Mouse (Mus musculus) gastrocnemius, postnatal 4 days (tissue): ENCODE results near the gene Abo. TPM values are rescaled to one million over a fixed set of nuclear protein-coding genes. Genes with fewer than 3 reads are reported as not detected.
"Not testable (repeated sequence)": the region's sequence is repeated elsewhere in the genome, so short reads cannot be mapped to it uniquely, and the experiment has no call there.

ENCODE experiments used
- DNase-seq, 2 experiments: peaks; one replicate each; pipeline ENCODE4 v3.0.0; 2021 to 2022; ENCODE audit warnings: low spot score in 2 of 2, mixed read lengths in 2 of 2
- long read RNA-seq, 2 experiments: library from polyadenylated mRNA; stranded (forward); transcript quantifications; one replicate each; pipeline ENCODE4 v2.0.0; 2021
- total RNA-seq, 2 experiments: library from RNA; stranded (reverse); gene quantifications; 2 replicates each; pipeline ENCODE4 v1.2.3; 2021

Gene Abo
- not detected for total RNA-seq
- long read RNA-seq, experiment 1 = 0 reads
- long read RNA-seq, experiment 2 = 0 reads

DNA sequence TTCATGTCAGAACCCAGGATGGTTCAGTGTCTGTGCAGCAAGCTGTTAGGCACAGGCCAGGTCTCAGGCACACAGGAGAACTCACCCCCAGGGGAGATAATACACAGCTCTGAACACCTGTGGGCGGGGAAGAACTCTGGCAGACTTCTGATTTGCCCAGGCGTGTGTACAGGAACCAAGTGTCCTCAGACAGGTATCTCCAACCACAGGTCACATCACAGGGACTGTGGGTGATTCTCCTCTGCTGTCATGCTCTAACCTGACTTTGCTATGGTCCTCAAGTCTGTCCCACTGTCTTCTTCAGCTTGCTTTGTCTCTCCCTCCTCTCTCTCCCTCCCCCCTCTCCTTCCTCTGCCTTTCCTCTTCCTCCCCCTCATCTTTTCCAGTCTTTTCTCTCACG lies at the start of gene Abo:
Gene Abo, minus strand, starts transcription at position 101 of the 400 bp plus-strand sequence.
- no peak for DNase-seq

DNA sequence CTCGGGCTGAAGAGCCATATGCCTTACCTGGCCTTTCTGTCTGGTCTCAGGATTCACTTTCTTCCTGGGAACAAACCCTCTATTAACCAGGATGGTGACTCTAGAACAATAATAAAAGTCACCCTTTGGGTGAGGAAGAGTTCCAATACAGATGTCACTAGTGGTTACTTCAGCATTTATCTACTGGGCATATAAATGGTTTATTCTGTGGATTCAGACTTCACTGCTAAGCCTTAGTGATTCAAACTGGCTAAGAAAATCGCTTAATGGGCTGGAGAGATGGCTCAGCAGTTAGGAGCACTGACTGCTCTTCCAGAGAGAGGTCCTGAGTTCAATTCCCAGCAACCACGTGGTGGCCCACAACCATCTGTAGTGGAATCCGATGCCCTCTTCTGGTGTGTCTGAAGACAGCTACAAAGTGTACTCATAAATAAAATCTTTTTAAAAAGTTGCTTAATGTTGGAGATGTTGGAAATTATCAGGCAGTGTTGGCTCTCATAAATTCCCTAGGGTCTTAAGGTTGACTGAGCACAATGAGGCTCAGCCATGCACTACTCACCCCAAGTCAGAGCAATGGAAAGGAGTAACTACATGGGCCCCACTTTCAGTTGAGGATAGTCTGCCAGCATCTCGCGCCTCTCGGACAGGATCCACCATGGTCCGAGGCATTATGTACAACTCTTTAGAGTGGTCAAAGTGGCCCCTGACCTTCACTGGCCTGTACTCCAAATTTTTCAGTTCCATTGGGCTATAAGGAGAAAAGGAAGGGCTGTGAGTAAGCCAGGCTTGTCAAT lies 49.6 kb upstream of the Abo start:
- no peak for DNase-seq

DNA sequence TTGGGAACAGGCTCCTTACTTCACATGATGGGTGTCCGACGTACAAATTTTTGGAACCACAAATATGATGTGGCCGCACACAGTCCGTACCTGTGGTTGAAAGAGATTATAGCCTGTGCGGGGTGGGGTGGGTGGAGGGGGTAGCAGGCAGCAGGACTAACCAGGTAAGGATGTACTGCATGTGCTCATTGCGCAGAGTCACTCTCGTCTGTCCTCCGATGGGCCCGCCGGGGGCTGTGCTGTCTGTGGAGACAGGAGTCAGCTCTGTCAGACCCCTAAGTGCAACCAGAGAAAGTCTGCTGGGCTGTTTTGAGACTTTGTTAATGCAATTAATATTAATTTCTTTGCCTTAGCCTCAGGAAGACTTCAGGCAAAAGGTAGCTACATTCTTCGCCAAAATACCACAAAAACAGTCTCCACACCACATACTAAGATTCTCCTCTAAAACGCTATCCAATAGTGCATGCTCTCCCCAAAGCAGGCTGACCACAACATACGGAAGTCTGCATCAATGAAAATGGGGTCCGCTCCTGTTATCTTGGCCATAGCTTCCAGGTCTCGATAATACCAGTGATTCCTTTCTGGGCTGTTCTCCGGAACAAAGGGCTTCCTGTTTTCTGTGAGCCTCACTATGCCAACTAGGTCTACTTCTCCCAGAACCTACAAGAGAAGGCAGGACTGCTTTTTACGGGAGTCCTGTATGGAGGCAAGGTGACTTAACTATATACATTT lies 48.8 kb upstream of the Abo start:
- no peak for DNase-seq

DNA sequence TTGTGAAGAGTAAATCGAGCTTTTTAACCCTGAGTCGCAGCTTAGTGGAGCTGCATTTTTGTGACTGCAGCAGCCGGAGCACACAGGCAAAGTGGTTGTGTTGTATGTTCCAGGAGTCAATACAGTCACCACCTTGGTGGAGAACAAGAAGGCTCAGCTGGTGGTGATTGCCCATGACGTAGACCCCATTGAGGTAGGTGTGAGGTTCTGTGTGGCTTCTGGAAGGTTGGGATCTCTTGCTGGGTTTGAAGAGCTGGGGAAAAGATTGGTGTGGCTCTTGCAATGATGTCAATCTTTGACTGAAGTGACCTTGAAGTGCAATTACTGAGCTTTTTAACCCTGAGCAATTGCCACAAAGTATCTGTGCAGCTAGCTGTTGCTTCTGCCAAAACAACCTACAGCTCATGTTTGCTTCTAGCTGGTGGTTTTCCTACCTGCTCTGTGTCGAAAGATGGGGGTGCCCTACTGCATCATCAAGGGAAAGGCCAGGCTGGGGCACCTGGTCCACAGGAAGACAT lies 47.5 kb upstream of the Abo start:
- no peak for DNase-seq

DNA sequence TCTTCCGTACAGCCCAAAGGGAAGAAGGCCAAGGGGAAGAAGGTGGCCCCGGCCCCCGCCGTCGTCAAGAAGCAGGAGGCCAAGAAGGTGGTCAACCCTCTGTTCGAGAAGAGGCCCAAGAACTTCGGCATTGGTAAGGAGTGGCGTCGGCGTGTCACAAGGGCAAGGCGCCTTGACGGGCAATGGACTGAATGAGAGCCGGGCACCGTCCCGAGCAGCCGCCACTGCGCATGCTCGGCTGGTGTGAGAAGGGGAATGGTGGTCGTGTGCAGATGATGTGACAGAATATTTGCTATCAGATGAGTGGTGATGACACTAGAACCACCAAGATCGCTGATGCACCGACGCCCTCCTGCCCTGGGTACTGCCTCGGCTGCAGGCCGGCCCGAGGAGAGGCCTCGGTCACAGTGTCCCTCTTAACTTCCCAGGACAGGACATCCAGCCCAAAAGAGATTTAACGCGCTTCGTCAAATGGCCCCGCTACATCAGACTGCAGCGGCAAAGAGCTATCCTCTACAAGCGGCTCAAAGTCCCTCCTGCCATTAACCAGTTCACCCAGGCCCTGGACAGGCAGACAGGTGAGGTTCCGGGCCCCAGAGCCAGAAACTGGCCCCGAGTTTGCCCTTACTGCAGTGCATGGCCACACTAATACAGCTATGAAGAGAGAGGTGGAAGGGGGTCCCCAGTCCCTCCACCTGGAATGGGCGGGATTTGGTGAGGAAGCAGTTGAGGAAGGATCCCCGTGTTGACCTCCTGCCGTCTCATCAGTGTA lies 46.4 kb upstream of the Abo start:
- DNase-seq = peak in 1 of 2 experiments; percentile 73

DNA sequence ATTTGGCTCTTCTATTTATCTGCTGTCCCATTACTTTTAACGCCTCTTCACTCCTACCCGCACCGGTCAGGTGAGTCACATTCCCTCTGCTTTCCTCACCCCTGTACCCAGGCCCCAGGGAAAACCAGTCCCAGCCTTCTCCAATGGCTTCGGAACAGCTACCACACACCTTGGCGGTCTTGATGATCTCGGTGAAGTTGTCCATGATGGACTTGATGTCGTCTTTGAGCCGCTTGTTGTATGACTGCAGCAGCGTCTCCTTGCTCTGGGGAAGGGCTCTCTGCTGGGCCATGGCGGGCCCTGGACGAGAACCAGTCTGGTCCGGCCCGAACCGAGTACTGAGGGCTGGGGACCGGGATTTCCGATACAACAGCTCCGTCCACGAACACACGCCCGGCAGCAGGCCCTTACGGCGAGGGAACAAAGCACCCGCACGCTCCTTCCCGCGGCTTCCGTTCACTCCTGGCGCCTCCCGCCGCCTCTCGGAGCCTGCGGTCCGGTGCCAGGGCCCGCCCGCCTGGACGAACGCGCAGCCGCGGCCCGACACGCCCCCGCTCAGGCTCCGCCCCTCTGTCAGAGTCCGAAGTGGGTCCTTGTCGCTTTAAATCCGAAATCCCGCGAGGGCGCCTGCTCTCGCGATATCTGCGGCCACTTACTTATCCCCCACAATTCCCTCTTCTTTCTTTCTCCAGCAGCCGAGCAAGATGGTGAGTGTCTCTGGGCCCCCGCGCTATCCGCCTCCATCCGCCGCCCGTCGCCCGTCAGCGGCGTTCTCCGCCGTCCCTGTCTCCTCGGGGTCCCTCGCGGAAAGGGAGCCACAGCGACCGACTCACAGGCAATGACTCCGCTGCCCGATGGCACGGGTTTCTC lies 45.6 kb upstream of the Abo start, which contains the start of the genes Med22 and Rpl7a:
Gene Med22, minus strand, starts transcription at position 554 of the 870 bp plus-strand sequence.
Gene Rpl7a, plus strand, starts transcription at position 641 of the 870 bp plus-strand sequence.
- DNase-seq = peak; percentile 100

DNA sequence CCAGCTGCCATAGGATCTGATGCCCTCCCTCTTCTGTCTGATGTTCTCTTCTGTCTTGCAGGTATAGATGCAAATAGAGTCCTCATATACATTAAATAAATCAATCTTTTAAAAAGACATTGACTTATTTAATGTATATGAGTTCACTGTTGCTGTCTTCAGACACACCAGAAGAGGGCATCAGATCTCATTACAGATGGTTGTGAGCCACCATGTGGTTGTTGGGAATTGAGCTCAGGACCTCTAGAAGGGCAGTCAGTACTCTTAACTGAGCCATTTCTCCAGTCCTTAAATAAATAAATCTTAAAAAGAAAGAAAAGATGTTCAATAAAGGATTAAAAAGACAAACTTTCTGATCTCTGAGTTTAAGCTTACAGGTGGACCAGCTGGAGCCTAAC lies 44.6 kb upstream of the Abo start:
- DNase-seq = no peak

DNA sequence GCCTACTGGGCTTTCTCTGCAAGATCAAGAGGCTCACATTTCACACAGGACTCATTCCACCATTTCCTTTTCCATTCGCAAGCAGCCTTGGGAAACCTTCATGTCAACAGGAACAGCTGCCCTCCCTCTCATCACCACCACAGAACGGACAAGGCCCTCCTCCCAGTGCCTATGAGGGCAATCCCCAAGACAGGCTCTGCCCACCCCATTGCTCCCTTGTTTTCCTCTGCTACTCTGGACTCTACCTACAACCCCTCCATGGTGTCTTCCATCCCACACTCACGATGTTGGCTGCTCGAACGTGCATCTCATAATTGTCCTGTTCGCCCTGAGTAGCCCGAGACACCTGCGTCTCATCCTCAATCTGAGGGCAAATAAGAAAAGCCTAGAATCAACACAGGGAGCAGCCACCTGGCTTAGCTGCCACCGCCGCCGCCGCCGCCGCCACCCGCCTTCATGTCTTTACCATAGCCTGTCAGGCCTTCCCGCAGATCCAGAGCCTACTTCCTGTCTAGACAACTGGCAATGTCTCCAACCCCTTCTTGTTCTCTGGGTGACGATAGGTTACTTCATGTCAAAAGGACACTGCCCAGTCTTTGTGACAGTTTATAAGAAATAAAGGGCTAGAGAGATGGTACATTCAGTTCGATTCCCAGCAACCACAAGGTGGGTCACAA lies 44.1 kb upstream of the Abo start:
- no peak for DNase-seq

DNA sequence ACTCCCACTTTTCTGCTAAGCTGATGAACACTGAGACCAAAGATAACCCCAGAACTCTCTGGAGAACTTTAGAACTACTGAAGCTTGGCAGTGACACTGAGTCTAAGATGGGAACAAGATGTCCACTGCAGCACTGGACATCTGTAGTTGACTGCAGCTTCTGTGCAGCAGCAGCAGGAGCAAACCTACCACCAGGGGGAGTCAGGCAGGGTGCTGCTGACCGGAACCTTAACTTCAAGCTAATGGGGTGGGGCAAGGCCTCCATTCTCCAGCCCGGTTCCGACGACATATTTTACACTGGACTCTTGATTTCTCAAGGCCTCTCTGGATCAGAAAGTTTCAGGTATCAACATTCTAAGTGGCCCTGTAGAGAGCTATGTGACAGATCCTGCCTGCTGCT lies 42.3 kb upstream of the Abo start:
- DNase-seq = peak in 1 of 2 experiments; percentile 54

DNA sequence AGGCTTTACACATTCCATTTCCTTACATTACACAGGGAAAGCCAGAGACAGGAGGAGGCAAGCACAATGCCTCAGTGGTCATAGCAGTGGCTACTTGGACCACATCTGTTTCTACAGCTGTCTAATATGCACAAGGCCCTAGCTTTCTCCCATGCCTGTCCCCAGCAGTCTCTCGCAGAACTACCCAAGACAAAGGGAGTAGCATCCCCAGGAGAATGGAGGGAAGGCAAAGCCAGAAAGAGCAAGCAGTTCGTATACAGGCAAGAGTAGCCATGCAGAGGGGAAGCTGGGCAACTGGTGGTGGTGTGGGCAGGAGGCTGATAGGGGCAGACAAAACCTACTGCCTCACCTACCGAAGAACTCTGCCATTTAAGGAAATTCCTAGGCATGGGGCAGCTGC lies 41.7 kb upstream of the Abo start:
- DNase-seq = no peak

DNA sequence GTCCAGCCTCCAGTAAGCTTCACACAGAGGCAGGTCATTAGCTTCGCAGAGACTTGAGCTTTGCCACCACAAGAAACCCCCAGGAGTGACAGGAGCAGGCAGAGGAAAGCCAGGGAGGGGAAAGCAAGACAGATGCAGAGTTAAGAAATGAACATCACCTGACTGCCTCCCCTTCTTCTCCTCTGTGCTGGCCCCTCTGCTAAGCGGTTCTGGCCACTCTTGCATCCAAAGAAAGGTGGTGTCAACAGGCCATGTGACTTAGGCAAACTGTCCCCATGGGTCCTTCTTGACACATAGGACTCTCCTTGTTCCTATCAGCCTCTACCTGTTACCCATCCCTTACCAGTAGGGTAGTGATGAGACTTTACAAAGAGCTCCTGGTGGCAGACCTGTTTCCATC lies 41.2 kb upstream of the Abo start:
- DNase-seq = no peak

DNA sequence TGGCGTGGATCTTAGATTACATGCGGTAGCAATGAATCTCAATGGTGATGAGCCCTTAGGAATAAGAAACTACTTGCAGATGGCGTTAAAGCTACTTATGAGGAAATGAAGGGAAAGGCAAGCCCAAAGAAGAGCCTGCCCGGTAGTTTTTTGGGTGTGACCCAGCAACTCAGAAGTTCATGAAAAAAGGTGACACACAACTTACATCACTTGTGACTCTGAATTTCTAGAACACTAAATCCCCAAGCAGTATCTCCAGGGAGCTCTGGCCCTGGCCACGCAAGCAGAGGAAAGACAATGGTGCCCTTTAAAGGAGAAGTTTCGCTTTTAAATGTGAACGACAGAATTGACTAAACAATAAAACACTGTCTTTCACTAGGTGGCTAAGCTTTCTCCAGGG lies 38.5 kb upstream of the Abo start:
- no peak for DNase-seq

DNA sequence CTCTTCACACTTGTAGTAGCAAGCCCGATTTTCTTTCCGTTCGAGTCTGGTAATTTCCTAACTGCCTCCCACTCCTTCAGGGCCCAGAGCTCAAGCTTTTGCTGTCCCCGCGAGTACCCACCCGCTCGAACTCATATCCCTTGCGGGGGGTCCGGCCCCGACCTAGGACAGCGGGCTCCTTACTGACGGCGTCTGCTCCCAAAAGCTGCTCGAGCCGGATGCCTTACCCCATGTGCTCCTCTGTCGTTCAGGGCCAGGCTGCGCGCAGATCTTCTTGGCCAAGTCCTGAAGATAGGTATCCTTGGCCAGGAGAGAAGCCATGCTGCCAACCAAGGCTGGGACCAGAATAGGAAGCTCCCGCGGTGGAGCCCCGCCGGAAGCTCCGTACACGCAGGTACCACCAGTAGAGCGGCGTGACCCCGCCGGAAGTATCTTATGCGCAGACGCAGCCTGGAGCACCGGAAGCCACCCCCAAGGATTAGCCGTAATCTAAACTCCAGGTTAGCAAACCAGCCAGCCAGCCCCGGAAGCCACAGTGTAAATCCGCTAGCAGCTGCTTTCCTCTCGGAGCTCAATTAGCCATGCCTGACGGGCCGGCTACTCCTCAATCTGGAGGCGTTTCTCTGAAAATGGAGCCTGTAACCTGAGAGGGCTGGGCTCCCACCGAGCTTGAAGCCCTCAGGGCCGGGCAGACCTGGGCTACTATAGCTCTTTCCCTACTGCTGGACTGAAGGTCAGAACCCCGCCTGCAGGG lies 37.9 kb upstream of the Abo start, which contains the start of gene Surf6:
Gene Surf6, minus strand, starts transcription at position 413 of the 754 bp plus-strand sequence.
- peak; percentile 79 to 90 for DNase-seq

DNA sequence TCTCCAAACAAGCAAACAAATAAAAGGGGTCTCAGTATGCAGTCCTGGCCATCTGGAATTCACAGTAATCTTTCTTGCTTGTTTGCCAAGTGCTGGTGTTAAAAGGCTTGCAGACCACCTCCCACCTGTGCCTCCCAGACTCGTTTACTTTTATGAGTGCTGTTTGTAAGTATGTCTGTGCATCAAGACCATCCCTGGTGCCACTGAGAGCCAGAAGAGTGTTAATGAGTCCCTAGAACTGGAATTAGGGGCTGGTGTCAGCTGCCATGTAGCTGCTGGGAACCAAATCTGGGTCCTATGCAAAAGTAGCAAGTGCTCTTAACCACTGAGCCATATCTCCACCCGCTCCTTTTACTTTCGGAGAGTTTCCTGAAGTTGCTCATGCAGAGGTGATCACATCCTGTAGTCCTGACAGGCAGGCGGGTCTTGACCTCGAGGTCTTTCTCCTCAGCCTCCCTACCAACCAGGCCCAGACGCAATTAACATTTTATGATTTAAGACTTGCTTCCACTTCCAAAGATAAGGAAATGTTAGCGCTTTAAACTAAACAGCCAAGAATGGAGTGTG lies 37.1 kb upstream of the Abo start:
- no peak for DNase-seq

DNA sequence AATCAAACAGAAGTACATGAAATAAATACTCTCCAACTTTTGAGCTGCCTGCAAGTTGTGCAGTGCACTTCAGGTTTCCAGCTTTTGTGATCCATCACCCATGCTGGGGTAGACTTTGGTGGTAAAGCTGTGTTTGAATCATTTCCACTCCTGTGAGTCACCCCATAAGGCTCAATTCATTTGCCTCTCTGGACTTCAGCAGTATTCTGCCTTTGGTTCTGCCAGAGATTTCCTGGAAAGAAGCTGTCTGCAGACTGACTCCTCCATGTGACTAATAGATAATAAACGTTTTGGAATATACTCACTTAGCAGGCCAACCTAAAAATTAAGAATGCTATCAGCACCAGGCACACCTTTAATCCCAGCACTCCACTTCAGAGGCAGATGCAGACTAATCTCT lies 36.0 kb upstream of the Abo start:
- no peak for DNase-seq

DNA sequence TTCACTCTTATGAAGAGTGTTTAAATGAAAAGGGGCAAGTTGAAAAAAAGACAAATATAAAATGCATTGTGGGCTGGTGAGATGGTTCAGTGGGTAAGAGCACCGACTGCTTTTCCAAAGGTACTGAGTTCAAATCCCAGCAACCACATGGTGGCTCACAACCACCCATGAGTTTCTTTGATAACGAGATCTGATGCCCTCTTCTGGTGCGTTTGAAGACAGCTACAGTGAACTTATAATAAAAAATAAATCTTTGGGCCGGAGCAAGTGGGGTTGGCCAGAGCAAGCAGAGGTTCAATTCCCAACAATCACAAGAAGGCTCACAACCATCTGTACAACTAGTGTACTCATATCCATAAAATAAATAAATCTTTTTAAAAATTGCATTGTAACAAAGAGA lies 31.1 kb upstream of the Abo start:
- DNase-seq = no peak

DNA sequence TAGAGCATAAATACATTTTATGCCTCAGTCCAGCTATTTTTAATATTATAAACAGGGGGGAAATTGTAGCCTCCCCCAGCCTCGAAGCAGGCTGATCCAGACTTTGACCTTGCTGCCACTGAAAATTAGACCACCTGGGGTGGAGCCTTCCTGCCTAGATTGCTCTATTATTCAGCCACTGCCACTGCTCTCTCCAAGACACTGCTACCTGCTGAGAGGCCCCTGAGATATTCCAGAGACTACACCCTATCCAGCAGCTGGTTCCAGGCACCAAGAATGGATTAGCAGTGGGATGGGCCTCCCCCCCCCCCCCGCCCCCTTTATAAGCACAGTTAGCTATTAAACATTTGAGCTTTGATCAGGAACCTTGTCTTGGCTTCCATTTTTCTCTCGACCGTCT lies 21.4 kb upstream of the Abo start:
- DNase-seq = not testable (repeated sequence)

DNA sequence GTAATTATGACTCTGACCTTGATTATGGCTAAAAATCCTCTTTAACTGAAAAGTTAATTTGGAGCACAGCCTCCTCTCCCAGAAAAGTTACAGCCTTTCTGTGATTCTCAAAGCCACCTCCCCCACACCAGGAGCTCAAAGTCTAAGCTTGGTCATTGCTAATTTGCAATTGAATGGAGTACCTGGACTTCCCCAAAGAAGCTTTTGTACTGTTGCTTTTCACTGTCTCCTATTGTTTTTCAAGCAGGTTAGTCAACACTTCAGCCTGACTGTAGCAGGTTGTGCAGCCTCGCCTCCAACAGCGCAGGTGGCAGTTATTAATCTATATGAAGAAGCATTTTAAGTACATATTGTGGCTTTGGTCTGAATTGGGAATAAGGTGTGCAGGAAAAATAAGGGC lies 20.8 kb upstream of the Abo start:
- not testable (repeated sequence) for DNase-seq

DNA sequence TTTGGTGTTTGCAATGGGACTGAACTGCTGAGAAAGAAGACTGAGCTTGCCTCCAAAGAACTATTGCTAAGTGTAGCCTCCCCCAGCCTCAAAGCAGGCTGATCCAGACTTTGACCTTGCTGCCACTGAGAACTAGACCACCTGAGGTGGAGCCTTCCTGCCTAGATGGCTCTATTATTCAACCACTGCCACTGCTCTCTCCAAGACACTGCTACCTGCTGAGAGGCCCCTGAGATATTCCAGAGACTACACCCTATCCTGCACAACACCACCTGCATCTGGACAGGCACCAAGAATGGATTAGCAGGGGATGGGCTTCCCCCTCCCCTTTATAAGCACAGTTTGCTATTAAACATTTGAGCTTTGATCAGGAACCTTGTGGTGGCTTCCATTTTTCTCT lies 13.8 kb upstream of the Abo start:
- DNase-seq = no peak
